Mouse (Mus musculus) forebrain, postnatal 0 days (tissue): ENCODE measurements at regions not wholly inside any gene's neighbourhood (a gene's known extent, or its start where the extent isn't known, plus 50 kb on each side); places are given as distances from the start of the nearest gene placed in this dataset.
A peak's percentile ranks its signal among the peaks of the same experiment; 100 is the strongest.

ENCODE experiments used
- ATAC-seq: fragments of 200-750 bp; cut with Nextera tagmentation; 2 replicates; pipeline ENCODE4 v1.8.0; 2017; ENCODE audit warnings: mild to moderate bottlenecking, moderate library complexity
- DNase-seq: peaks from one replicate; pipeline ENCODE4 v3.0.0-alpha.2; 2015
- H3K27ac ChIP-seq: fragments of 300-500 bp; sonication (generic); 2 replicates; pipeline ENCODE4 v1.5.1; 2014; ENCODE audit warnings: low read depth, mild to moderate bottlenecking, antibody characterized with exemption, low read length, moderate library complexity, mixed read lengths
- H3K27me3 ChIP-seq: fragments of 300-500 bp; sonication (generic); 2 replicates; pipeline ENCODE4 v1.6.1; 2014; ENCODE audit warnings: mild to moderate bottlenecking, low read length, mixed read lengths; ENCODE audit not compliant: insufficient read depth
- H3K36me3 ChIP-seq: fragments of 300-500 bp; sonication (generic); 2 replicates; pipeline ENCODE4 v1.6.1; 2014; ENCODE audit warnings: mild to moderate bottlenecking, moderate library complexity; ENCODE audit not compliant: insufficient read depth
- H3K4me1 ChIP-seq: fragments of 300-500 bp; sonication (generic); 2 replicates; pipeline ENCODE4 v1.6.1; 2014; ENCODE audit warnings: antibody characterized with exemption; ENCODE audit not compliant: insufficient read depth
- H3K4me2 ChIP-seq: fragments of 300-500 bp; sonication (generic); 2 replicates; pipeline ENCODE4 v1.6.1; 2014; ENCODE audit warnings: low read depth, mild to moderate bottlenecking, moderate library complexity
- H3K4me3 ChIP-seq: fragments of 300-500 bp; sonication (generic); 2 replicates; pipeline ENCODE4 v1.5.1; 2014; ENCODE audit warnings: low read depth, low read length, mixed read lengths
- H3K9ac ChIP-seq: fragments of 300-500 bp; sonication (generic); 2 replicates; pipeline ENCODE4 v1.6.1; 2014; ENCODE audit warnings: mild to moderate bottlenecking
- H3K9me3 ChIP-seq: fragments of 300-500 bp; sonication (generic); 2 replicates; pipeline ENCODE4 v1.6.1; 2016; ENCODE audit warnings: low read length
- CTCF ChIP-seq: sonication (generic); IDR thresholded peaks from 2 replicates; pipeline ENCODE4 v1.5.1; 2016; ENCODE audit warnings: antibody characterized with exemption, control low read depth, low read depth
- WGBS: fragments of 180-500 bp; shearing (Covaris S2); extraction: QIAGEN DNeasy Blood & Tissue Kit; methylation state at CpG from one replicate; pipeline ENCODE4 v1.1.7; 2014; 5-methylcytosine and 5-hydroxymethylcytosine counted together

DNA sequence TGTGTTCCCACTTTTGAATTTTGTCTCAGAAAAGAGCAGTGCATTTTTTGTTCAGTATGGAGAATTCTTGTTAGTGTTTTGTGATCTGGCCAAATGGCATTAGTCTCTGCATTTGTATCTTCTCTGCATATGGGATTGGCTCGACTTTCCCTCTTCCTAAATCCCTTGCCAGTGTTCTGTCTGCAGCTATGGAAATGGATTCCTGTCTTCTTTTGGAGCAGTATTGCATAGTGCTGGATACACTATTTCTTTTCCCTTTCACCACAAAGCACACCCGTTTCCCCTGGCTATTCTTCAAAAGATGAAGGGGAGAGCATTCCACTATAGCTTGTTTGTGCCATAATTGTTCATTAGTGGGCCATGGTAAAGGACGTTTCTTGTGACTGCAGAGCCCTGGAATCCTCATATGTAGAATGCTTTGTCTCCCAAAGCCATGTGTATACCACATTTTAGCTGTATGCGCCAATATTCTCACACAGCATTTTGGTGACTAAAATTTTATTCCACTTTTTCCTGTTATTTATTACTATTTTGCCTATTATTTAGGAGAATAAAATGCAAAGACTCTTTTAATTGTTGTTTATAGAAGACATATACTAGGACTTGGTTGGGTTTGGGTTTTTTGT, 197.8 kb downstream of the Hs3st1 start:
- Histone ChIP-seq H3K4me3 (no peak overlapping the region), H3K27ac (peak overlapping the region; percentile 60; the same call in 1 of the 2 replicates), H3K36me3 (no peaks in the 10 kb centered on the region), H3K9me3 (no peaks in the 10 kb centered on the region), H3K4me1 (no peaks in the 10 kb centered on the region), H3K27me3 (no peaks in the 10 kb centered on the region), H3K9ac (no peak overlapping the region), H3K4me2 (no peak overlapping the region)
- DNase-seq (peak; percentile 67), ATAC-seq (peak; percentile 84)
- TF ChIP-seq CTCF, result no peak
- 35% methylated on average over 4 of the region's 4 CpGs for WGBS

DNA sequence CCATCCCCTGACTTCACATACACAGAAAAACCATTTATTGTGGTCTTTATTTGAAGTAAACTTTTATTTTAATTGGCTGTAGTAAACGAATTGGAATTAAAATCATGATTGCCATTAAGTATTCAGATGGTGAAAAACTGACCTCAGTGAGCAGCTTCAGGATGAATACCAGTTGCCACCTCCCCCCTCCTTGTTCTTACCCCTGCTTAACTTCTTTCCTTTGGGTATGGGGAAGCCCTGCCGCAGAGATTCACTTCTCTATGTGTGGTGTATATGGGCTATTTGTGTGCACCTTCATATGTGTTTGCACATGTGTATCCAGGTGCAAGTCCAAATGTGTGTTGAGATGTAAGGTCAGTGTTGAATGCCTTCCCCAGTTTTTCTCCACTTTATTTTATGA, 218.2 kb downstream of the Hs3st1 start:
- no peak for TF ChIP-seq CTCF
- no peak overlapping the region for H3K27ac ChIP-seq
- H3K4me2 ChIP-seq, result no peak overlapping the region
- ATAC-seq (no peak), DNase-seq (no peak)
- no peak overlapping the region for H3K4me3 ChIP-seq
- WGBS, result 33% methylated on average over 2 of the region's 2 CpGs
- H3K4me1 ChIP-seq, result no peaks in the 10 kb centered on the region
- H3K9me3 ChIP-seq, result no peaks in the 10 kb centered on the region
- H3K36me3 ChIP-seq, result no peaks in the 10 kb centered on the region
- no peaks in the 10 kb centered on the region for H3K27me3 ChIP-seq
- no peak overlapping the region for H3K9ac ChIP-seq

DNA sequence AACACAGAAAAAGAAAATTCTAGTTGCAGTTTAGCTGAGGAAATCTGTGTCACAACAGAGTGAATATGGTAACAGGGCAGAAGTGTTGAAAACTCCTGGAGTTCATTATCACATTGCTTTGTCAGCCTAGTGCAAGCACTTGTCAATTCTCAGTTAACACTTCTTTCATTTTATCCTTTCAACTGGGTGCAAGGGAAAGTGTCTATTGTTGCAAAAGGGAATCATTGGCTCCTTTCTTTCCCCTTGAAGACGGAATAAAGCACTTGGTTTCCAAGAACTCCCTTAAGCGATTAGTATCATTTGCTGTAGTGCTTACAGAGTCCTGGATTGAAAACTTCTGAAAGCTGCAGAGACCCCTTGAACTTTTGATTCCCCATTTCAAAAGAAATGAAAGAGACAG, 218.9 kb downstream of the Hs3st1 start:
- no peak overlapping the region for H3K4me3 ChIP-seq
- H3K9me3 ChIP-seq, result no peaks in the 10 kb centered on the region
- TF ChIP-seq CTCF, result no peak
- H3K9ac ChIP-seq, result no peak overlapping the region
- no peak for DNase-seq
- ATAC-seq, result peak; percentile 43; the same call in 1 of the 2 replicates
- H3K4me1 ChIP-seq, result no peaks in the 10 kb centered on the region
- no peaks in the 10 kb centered on the region for H3K36me3 ChIP-seq
- H3K4me2 ChIP-seq, result no peak overlapping the region
- no peak overlapping the region for H3K27ac ChIP-seq
- H3K27me3 ChIP-seq, result no peaks in the 10 kb centered on the region
- WGBS, result 9% methylated on average over 2 of the region's 2 CpGs

DNA sequence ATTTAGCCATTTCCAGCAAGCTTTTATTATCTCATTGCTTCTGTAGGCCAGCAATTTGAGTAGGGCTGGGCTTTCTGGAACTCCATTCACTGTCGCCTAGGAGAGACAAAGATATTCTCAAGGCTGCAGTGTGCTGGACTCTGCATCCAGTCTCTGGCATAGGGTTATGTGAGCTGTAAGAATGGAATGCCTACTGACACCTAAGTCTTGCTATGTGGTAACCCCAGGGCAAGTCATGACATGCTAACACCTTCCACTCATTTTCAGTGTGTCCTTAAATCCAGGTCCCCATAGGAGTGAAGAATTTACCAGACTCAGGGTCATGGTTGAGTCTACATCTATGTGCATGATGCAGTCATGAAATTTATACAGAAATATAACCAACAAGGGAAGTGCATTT, 245.0 kb downstream of the Hs3st1 start:
- Histone ChIP-seq H3K9me3 (no peaks in the 10 kb centered on the region), H3K36me3 (no peaks in the 10 kb centered on the region), H3K4me3 (no peak overlapping the region), H3K4me2 (no peak overlapping the region), H3K4me1 (no peaks in the 10 kb centered on the region), H3K9ac (no peak overlapping the region), H3K27me3 (no peaks in the 10 kb centered on the region), H3K27ac (no peak overlapping the region)
- DNase-seq, result no peak
- 68% methylated on average over 1 of the region's 1 CpGs for WGBS
- TF ChIP-seq CTCF, result no peak
- ATAC-seq, result no peak

DNA sequence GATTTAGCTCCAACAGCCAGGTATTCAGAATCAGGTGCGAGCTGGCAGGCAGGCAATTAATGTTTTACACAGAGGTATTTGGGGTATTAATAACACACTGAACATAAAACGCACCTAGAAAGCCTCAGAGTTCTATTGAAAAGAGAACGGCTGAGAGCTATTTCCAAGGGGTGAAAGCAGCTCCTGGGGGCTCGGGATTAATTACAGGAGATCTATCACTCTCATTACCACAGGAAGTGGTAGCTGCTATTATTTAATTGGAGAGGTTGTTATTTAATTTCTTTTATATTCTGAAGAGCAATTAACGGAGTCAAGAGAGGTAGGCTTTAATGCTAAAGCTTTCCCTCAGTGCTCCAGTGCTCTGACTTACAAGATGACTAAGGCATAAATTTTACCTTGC, 272.5 kb downstream of the Hs3st1 start:
- Histone ChIP-seq H3K27ac (no peak overlapping the region), H3K4me2 (no peak overlapping the region), H3K4me1 (no peaks in the 10 kb centered on the region), H3K9me3 (no peaks in the 10 kb centered on the region), H3K36me3 (no peaks in the 10 kb centered on the region), H3K4me3 (no peak overlapping the region), H3K27me3 (no peaks in the 10 kb centered on the region), H3K9ac (no peak overlapping the region)
- no peak for DNase-seq
- ATAC-seq, result peak; percentile 42; the same call in 1 of the 2 replicates
- 17% methylated on average over 5 of the region's 5 CpGs for WGBS
- TF ChIP-seq CTCF, result no peak

DNA sequence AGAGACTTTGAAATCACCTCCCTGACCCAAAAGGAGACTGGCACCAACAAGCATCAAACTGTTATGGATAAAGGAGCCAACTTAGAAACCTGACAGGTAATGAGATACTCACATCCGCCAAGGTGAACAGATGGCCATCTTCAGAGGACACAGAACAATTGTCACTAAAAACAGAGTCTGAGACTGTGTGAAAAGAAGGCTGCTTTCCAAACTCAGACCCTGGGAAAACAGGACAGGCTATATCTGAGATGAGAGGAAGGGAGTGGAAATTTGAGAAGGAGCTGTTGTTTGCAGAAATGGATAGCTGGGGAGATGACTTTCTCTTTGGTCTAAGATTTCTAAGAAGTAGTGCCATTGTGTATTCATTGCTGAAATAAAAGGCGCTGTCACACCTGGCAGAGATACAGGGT, 297.2 kb downstream of the Hs3st1 start:
- no peaks in the 10 kb centered on the region for H3K36me3 ChIP-seq
- no peaks in the 10 kb centered on the region for H3K4me1 ChIP-seq
- no peak overlapping the region for H3K9ac ChIP-seq
- DNase-seq (no peak), ATAC-seq (no peak)
- H3K27ac ChIP-seq, result no peak overlapping the region
- H3K27me3 ChIP-seq, result no peaks in the 10 kb centered on the region
- TF ChIP-seq CTCF, result no peak
- H3K4me3 ChIP-seq, result no peak overlapping the region
- H3K9me3 ChIP-seq, result no peaks in the 10 kb centered on the region
- no peak overlapping the region for H3K4me2 ChIP-seq
- 75% methylated on average over 2 of the region's 2 CpGs for WGBS

DNA sequence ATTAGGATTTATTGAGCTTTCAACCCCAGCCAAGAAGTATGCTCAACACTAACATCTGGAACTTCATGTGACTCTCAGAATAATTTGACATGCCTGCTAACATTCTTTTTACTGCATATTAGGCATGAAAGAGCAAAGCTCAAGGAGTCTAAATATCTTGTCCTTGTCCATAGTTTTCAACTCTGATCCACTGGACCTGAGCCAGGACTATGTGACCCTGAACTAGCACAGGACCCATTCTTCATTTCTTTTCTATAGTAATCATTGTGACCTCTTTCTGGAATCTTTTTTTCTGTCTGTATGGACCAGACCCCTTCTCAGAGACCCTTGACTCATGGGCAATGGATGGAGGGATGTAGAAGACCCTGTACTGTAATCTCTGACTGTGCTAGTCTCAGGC, 301.6 kb downstream of the Hs3st1 start:
- H3K27me3 ChIP-seq, result no peaks in the 10 kb centered on the region
- H3K4me2 ChIP-seq, result no peak overlapping the region
- H3K36me3 ChIP-seq, result no peaks in the 10 kb centered on the region
- no peak for DNase-seq
- no peaks in the 10 kb centered on the region for H3K9me3 ChIP-seq
- H3K9ac ChIP-seq, result no peak overlapping the region
- no peaks in the 10 kb centered on the region for H3K4me1 ChIP-seq
- H3K4me3 ChIP-seq, result no peak overlapping the region
- no peak for TF ChIP-seq CTCF
- no peak for ATAC-seq
- H3K27ac ChIP-seq, result no peak overlapping the region
